Mouse (Mus musculus): ENCODE measurements around the gene Dld. TPM values are rescaled to one million over a fixed set of nuclear protein-coding genes. Genes with fewer than 3 reads are reported as not detected.

Dld gene
- total and polyA plus RNA-seq, 3 experiments, result 61.2 to 109 (median 79.8) TPM

GRCm38 (mm10) chr12:31313136-31313535 is 38.1 kb downstream of the Dld start:
- Histone ChIP-seq H3K27me3 (replicated peaks) (no peaks in the 10 kb centered on the region), H3K4me2 (ENCODE audit: insufficient read depth, low read depth, poor library complexity, severe bottlenecking) (no peak overlapping the region), H3K9ac (ENCODE audit: insufficient read depth, low read depth) (no peak overlapping the region), H3K79me2 (replicated peaks; ENCODE audit: control insufficient read depth, extremely low read depth, insufficient read depth, poor library complexity, severe bottlenecking) (no peaks in the 10 kb centered on the region), H3K36me3 (replicated peaks in 1 of 2; ENCODE audit: control insufficient read depth in 1 of 2, insufficient read depth in 1 of 2, low read length in 1 of 2) (no peaks in the 10 kb centered on the region), H3K27ac (ENCODE audit: insufficient read depth, low read depth) (no peak overlapping the region), H3K4me1 (ENCODE audit: control insufficient read depth in 1 of 2, insufficient read depth in 2 of 2) (no peaks in the 10 kb centered on the region), H3K4me3 (replicated peaks in 1 of 3; ENCODE audit: low read depth in 2 of 3, low read length in 2 of 3, poor library complexity in 1 of 3) (no peak overlapping the region), H3K9me3 (replicated peaks; ENCODE audit: low read length) (no peaks in the 10 kb centered on the region)
- TF ChIP-seq JUN (IDR thresholded peaks at IDR 0.05; ENCODE audit: insufficient read depth, low read depth, low read length), result no peak
- no peak for TF ChIP-seq BHLHE40 (IDR thresholded peaks at IDR 0.05; ENCODE audit: low read depth, low read length)
- TF ChIP-seq HCFC1 (IDR thresholded peaks at IDR 0.05; ENCODE audit: low read depth, low read length), result no peak
- TF ChIP-seq NELFE (IDR thresholded peaks at IDR 0.05; ENCODE audit: low read depth, low read length), result no peak
- no peak for TF ChIP-seq CHD2 (IDR thresholded peaks at IDR 0.05; ENCODE audit: low read length)
- TF ChIP-seq ZKSCAN1 (IDR thresholded peaks at IDR 0.05; ENCODE audit: borderline replicate concordance, low read depth, low read length), result no peak
- no peak for TF ChIP-seq TBP (conservative IDR thresholded peaks at IDR 0.05; ENCODE audit: low read depth, low read length)
- TF ChIP-seq E2F4 (IDR thresholded peaks at IDR 0.05; ENCODE audit: insufficient replicate concordance, low read depth, low read length), result no peak
- no peak for TF ChIP-seq MAX (IDR thresholded peaks at IDR 0.05; ENCODE audit: low read length)
- TF ChIP-seq MYC (IDR thresholded peaks at IDR 0.05; ENCODE audit: low read depth, low read length), result no peak
- TF ChIP-seq ETS1 (conservative IDR thresholded peaks at IDR 0.05; ENCODE audit: low read depth, low read length), result no peak
- no peak for TF ChIP-seq CHD1 (IDR thresholded peaks at IDR 0.05; ENCODE audit: low read depth, low read length)
- TF ChIP-seq ZC3H11A (IDR thresholded peaks at IDR 0.05; ENCODE audit: low read depth, low read length), result no peak
- TF ChIP-seq UBTF (IDR thresholded peaks at IDR 0.05; ENCODE audit: low read depth, low read length), result no peak
- in situ Hi-C loops (cut with MboI; ENCODE audit: low pct_ligation_motif_present, low pct_unique_long_range_greater_than_20kb, low sequenced_read_pairs) (no loop called here), dilution Hi-C loops (cut with MboI; ENCODE audit: extremely low pct_ligation_motif_present, extremely low pct_unique_long_range_greater_than_20kb, low sequenced_read_pairs) (no loop called here)
- no peak for DNase-seq (ENCODE audit: extremely low read depth)

GRCm38 (mm10) chr12:31312281-31312680 is 39.0 kb downstream of the Dld start:
- Histone ChIP-seq H3K79me2 (replicated peaks; ENCODE audit: control insufficient read depth, extremely low read depth, insufficient read depth, poor library complexity, severe bottlenecking) (no peaks in the 10 kb centered on the region), H3K9me3 (replicated peaks; ENCODE audit: low read length) (no peaks in the 10 kb centered on the region), H3K4me3 (replicated peaks in 1 of 3; ENCODE audit: low read depth in 2 of 3, low read length in 2 of 3, poor library complexity in 1 of 3) (no peak overlapping the region), H3K27me3 (replicated peaks) (no peaks in the 10 kb centered on the region), H3K4me2 (ENCODE audit: insufficient read depth, low read depth, poor library complexity, severe bottlenecking) (no peak overlapping the region), H3K27ac (ENCODE audit: insufficient read depth, low read depth) (no peak overlapping the region), H3K4me1 (ENCODE audit: control insufficient read depth in 1 of 2, insufficient read depth in 2 of 2) (no peaks in the 10 kb centered on the region), H3K9ac (ENCODE audit: insufficient read depth, low read depth) (no peak overlapping the region), H3K36me3 (replicated peaks in 1 of 2; ENCODE audit: control insufficient read depth in 1 of 2, insufficient read depth in 1 of 2, low read length in 1 of 2) (no peaks in the 10 kb centered on the region)
- dilution Hi-C loops (cut with MboI; ENCODE audit: extremely low pct_ligation_motif_present, extremely low pct_unique_long_range_greater_than_20kb, low sequenced_read_pairs) (no loop called here), in situ Hi-C loops (cut with MboI; ENCODE audit: low pct_ligation_motif_present, low pct_unique_long_range_greater_than_20kb, low sequenced_read_pairs) (no loop called here)
- TF ChIP-seq ELF1 (IDR thresholded peaks at IDR 0.05; ENCODE audit: low read depth, low read length) (no peak), ETS1 (conservative IDR thresholded peaks at IDR 0.05; ENCODE audit: low read depth, low read length) (no peak), E2F4 (IDR thresholded peaks at IDR 0.05; ENCODE audit: insufficient replicate concordance, low read depth, low read length) (no peak), POLR2A (IDR thresholded peaks at IDR 0.05; ENCODE audit: low read depth, low read length) (no peak), TBP (conservative IDR thresholded peaks at IDR 0.05; ENCODE audit: low read depth, low read length) (no peak), KAT2A (IDR thresholded peaks at IDR 0.05; ENCODE audit: insufficient replicate concordance, low read length) (no peak), EP300 (IDR thresholded peaks at IDR 0.05; ENCODE audit: low read length) (no peak), SIN3A (IDR thresholded peaks at IDR 0.05; ENCODE audit: low read length) (no peak), NELFE (IDR thresholded peaks at IDR 0.05; ENCODE audit: low read depth, low read length) (no peak), ZMIZ1 (IDR thresholded peaks at IDR 0.05; ENCODE audit: low read depth, low read length) (no peak), JUND (conservative IDR thresholded peaks at IDR 0.05; ENCODE audit: low read depth, low read length) (no peak)
- no peak for DNase-seq (ENCODE audit: extremely low read depth)

Measured in CH12.LX (cell line).